Mouse (Mus musculus): ENCODE measurements around the gene Sp6. TPM values are rescaled to one million over a fixed set of nuclear protein-coding genes. Genes with fewer than 3 reads are reported as not detected.
A peak's percentile ranks its signal among the peaks of the same experiment; 100 is the strongest.

The Sp6 gene
- polyA plus RNA-seq, 1 experiment from 2014 or later: not detected

DNA sequence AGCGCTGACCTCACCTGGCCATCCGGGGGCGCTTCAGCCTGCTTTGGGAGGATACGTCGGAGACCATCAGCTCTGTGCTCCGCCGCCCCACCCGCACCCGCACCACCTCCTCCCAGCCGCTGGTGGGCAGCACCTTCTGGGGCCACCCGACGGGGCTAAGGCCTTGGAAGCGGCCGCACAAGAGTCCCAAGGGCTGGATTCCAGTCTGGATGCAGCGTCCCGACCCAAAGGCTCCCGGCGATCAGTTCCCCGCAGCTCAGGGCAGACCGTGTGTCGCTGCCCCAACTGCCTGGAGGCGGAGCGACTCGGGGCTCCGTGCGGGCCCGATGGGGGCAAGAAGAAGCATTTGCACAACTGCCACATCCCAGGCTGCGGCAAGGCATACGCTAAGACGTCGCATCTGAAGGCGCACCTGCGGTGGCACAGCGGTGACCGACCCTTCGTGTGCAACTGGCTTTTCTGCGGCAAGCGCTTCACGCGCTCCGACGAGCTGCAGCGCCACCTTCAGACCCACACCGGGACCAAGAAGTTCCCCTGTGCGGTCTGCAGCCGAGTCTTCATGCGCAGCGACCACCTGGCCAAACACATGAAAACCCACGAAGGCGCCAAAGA is 8.8 kb downstream of the Sp6 start:
- no peaks in the 10 kb centered on the region for H3K9me3 ChIP-seq (ENCODE audit: control insufficient read depth, low read length)
- ATAC-seq (replicated peaks; ENCODE audit: low FRiP score, low TSS enrichment, low read depth) (peak; percentile 25; the same call in 1 of the 2 replicates), DNase-seq (ENCODE audit: low spot score) (peak; percentile 87)
- no peak overlapping the region for H3K27ac ChIP-seq (ENCODE audit: low read depth)
- H3K4me3 ChIP-seq (ENCODE audit: low read depth, low read length): peak overlapping the region; percentile 48
- no peaks in the 10 kb centered on the region for H3K36me3 ChIP-seq (ENCODE audit: control insufficient read depth, insufficient read depth, low read length)
- peaks cover 22% of the 10 kb centered on the region for H3K4me1 ChIP-seq (replicated peaks; ENCODE audit: control insufficient read depth, insufficient read depth, low read length)
- H3K4me2 ChIP-seq (ENCODE audit: low read length): peak overlapping the region; percentile 83
- H3K9ac ChIP-seq (ENCODE audit: low read length): peak overlapping the region; percentile 53
- 2% methylated on average over 50 of the region's 50 CpGs for WGBS
- peaks cover 70% of the 10 kb centered on the region for H3K27me3 ChIP-seq (replicated peaks; ENCODE audit: control insufficient read depth, insufficient read depth, low read length)

DNA sequence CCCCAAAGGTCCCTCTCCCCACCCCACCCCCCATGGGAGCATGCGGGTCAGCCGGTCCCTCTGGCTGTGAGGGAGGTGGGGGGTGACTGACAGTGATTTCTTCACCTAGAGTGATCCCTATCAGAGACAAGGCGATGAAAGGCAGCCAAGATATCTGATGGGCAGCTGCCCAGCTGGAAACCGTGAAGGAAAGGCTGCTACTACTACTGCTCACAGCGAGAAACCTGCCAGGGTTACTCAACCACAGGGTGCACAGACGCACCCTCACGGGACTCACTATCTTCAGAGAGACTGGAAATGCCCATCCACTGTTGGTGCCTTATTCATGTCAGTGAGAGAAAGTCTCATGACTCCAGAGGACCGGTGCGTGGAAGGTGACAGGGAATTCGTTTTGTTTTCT is 11.8 kb downstream of the Sp6 start:
- peaks cover 44% of the 10 kb centered on the region for H3K27me3 ChIP-seq (replicated peaks; ENCODE audit: control insufficient read depth, insufficient read depth, low read length)
- no peaks in the 10 kb centered on the region for H3K9me3 ChIP-seq (ENCODE audit: control insufficient read depth, low read length)
- no peak overlapping the region for H3K4me3 ChIP-seq (ENCODE audit: low read depth, low read length)
- H3K4me1 ChIP-seq (replicated peaks; ENCODE audit: control insufficient read depth, insufficient read depth, low read length): peaks cover 16% of the 10 kb centered on the region
- H3K36me3 ChIP-seq (ENCODE audit: control insufficient read depth, insufficient read depth, low read length): no peaks in the 10 kb centered on the region
- ATAC-seq (replicated peaks; ENCODE audit: low FRiP score, low TSS enrichment, low read depth) (no peak), DNase-seq (ENCODE audit: low spot score) (no peak)
- no peak overlapping the region for H3K27ac ChIP-seq (ENCODE audit: low read depth)
- WGBS: 51% methylated on average over 10 of the region's 10 CpGs
- H3K4me2 ChIP-seq (ENCODE audit: low read length): no peak overlapping the region
- H3K9ac ChIP-seq (ENCODE audit: low read length): no peak overlapping the region

DNA sequence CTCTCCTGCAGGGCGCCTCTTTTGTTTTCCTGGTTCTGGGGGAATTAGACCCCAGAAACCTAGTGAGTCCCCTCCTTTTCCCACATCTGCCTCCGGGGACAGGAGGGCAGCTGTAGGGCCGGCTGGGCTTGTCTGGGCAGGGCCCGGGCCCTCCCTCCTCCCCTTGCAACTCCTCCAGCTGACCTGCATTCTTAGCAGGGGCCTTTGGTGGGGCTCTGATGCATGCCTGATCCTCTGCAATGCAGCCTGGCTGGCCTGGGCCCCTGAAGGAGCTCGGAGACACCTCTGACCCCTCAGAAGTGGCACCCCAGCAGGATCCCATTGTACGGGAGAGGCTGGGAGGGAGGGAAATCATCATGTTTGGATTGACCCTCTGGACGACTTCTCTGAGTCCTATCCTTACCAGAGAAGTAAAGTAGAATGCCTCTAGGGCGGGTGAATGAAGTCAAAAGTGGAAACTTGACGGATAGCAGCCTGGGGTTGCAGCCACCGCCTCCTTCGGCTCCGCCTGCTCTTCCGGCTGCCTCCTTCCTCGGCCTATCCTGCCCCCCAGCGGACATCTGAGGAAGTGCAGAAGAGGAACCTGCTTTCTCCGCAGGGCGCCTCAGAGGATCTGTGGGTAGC is 12.6 kb downstream of the Sp6 start:
- Histone ChIP-seq H3K9ac (ENCODE audit: low read length) (peak overlapping the region; percentile 37), H3K36me3 (ENCODE audit: control insufficient read depth, insufficient read depth, low read length) (no peaks in the 10 kb centered on the region), H3K4me2 (ENCODE audit: low read length) (peak overlapping the region; percentile 56), H3K4me3 (ENCODE audit: low read depth, low read length) (peak overlapping the region; percentile 21), H3K27me3 (replicated peaks; ENCODE audit: control insufficient read depth, insufficient read depth, low read length) (peaks cover 36% of the 10 kb centered on the region), H3K27ac (ENCODE audit: low read depth) (peak overlapping the region; percentile 85), H3K4me1 (replicated peaks; ENCODE audit: control insufficient read depth, insufficient read depth, low read length) (peaks cover 24% of the 10 kb centered on the region), H3K9me3 (ENCODE audit: control insufficient read depth, low read length) (no peaks in the 10 kb centered on the region)
- peak; percentile 94 for DNase-seq (ENCODE audit: low spot score)
- 3% methylated on average over 17 of the region's 17 CpGs for WGBS
- peak; percentile 24 for ATAC-seq (replicated peaks; ENCODE audit: low FRiP score, low TSS enrichment, low read depth)

GRCm38 (mm10) chr11:97029686-97030417 is 16.7 kb downstream of the Sp6 start, which contains the start of gene Scrn2:
Scrn2 (plus strand) TSS chr11:97029938.
- peak; percentile 99 for DNase-seq (ENCODE audit: low spot score)
- H3K9ac ChIP-seq (ENCODE audit: low read length): peak within 1 kb of the TSS; percentile 69
- H3K36me3 ChIP-seq (ENCODE audit: control insufficient read depth, insufficient read depth, low read length): 0 out of 2 replicates have a peak, but pooled peaks cover 4% of the 10 kb centered on the region
- 1% methylated on average over 25 of the region's 25 CpGs for WGBS
- peaks cover 19% of the 10 kb centered on the region for H3K4me1 ChIP-seq (replicated peaks; ENCODE audit: control insufficient read depth, insufficient read depth, low read length)
- peak within 1 kb of the TSS; percentile 96 for H3K4me2 ChIP-seq (ENCODE audit: low read length)
- H3K27ac ChIP-seq (ENCODE audit: low read depth): peak within 1 kb of the TSS; percentile 59; the same call in 1 of the 2 replicates
- peak within 1 kb of the TSS; percentile 73 for H3K4me3 ChIP-seq (ENCODE audit: low read depth, low read length)
- peak; percentile 64 for ATAC-seq (replicated peaks; ENCODE audit: low FRiP score, low TSS enrichment, low read depth)
- H3K9me3 ChIP-seq (ENCODE audit: control insufficient read depth, low read length): no peaks in the 10 kb centered on the region
- no peaks in the 10 kb centered on the region for H3K27me3 ChIP-seq (replicated peaks; ENCODE audit: control insufficient read depth, insufficient read depth, low read length)

DNA sequence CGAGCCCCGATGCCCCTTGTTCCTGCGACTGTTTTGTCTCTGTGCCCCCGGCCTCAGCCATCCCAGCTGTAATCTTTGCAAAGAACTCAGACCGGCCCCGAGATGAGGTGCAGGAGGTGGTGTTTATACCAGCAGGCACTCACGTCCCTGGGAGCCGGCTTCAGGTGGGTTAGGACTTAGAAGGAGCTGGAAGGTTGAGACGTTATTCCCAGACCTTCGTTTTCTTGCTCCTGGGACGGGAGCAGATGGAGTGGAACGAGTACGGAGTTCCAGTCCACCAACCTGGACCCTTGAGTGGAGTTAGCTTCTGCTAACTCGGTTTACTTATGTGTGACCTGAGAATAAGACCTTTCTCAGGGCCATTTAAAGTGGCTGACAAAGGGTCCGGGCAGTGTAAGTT is 17.2 kb downstream of the Sp6 start:
- 0 out of 2 replicates have a peak, but pooled peaks cover 4% of the 10 kb centered on the region for H3K36me3 ChIP-seq (ENCODE audit: control insufficient read depth, insufficient read depth, low read length)
- peak overlapping the region; percentile 69 for H3K9ac ChIP-seq (ENCODE audit: low read length)
- no peaks in the 10 kb centered on the region for H3K9me3 ChIP-seq (ENCODE audit: control insufficient read depth, low read length)
- WGBS: 15% methylated on average over 15 of the region's 15 CpGs
- H3K4me1 ChIP-seq (replicated peaks; ENCODE audit: control insufficient read depth, insufficient read depth, low read length): peaks cover 18% of the 10 kb centered on the region
- DNase-seq (ENCODE audit: low spot score) (no peak), ATAC-seq (replicated peaks; ENCODE audit: low FRiP score, low TSS enrichment, low read depth) (no peak)
- peak overlapping the region; percentile 73 for H3K4me3 ChIP-seq (ENCODE audit: low read depth, low read length)
- no peaks in the 10 kb centered on the region for H3K27me3 ChIP-seq (replicated peaks; ENCODE audit: control insufficient read depth, insufficient read depth, low read length)
- H3K4me2 ChIP-seq (ENCODE audit: low read length): peak overlapping the region; percentile 96
- peak overlapping the region; percentile 59; the same call in 1 of the 2 replicates for H3K27ac ChIP-seq (ENCODE audit: low read depth)

GRCm38 (mm10) chr11:97031977-97032376 is 18.8 kb downstream of the Sp6 start:
- no peak for ATAC-seq (replicated peaks; ENCODE audit: low FRiP score, low TSS enrichment, low read depth)

GRCm38 (mm10) chr11:97032499-97032898 is 19.3 kb downstream of the Sp6 start:
- peaks cover 12% of the 10 kb centered on the region; the same call in 1 of the 2 replicates for H3K4me1 ChIP-seq (replicated peaks; ENCODE audit: control insufficient read depth, insufficient read depth, low read length)
- 96% methylated on average over 4 of the region's 4 CpGs for WGBS
- H3K4me3 ChIP-seq (ENCODE audit: low read depth, low read length): no peak overlapping the region

More at GRCm38 (mm10) chr11:97031977-97032376, 18.8 kb downstream of the Sp6 start:
- Histone ChIP-seq H3K36me3 (ENCODE audit: control insufficient read depth, insufficient read depth, low read length) (0 out of 2 replicates have a peak, but pooled peaks cover 4% of the 10 kb centered on the region), H3K27me3 (replicated peaks; ENCODE audit: control insufficient read depth, insufficient read depth, low read length) (no peaks in the 10 kb centered on the region), H3K4me2 (ENCODE audit: low read length) (no peak overlapping the region), H3K4me1 (replicated peaks; ENCODE audit: control insufficient read depth, insufficient read depth, low read length) (peaks cover 12% of the 10 kb centered on the region; the same call in 1 of the 2 replicates), H3K9me3 (ENCODE audit: control insufficient read depth, low read length) (no peaks in the 10 kb centered on the region), H3K4me3 (ENCODE audit: low read depth, low read length) (no peak overlapping the region), H3K9ac (ENCODE audit: low read length) (no peak overlapping the region), H3K27ac (ENCODE audit: low read depth) (no peak overlapping the region)
- DNase-seq (ENCODE audit: low spot score): no peak
- 84% methylated on average over 12 of the region's 12 CpGs for WGBS

DNA sequence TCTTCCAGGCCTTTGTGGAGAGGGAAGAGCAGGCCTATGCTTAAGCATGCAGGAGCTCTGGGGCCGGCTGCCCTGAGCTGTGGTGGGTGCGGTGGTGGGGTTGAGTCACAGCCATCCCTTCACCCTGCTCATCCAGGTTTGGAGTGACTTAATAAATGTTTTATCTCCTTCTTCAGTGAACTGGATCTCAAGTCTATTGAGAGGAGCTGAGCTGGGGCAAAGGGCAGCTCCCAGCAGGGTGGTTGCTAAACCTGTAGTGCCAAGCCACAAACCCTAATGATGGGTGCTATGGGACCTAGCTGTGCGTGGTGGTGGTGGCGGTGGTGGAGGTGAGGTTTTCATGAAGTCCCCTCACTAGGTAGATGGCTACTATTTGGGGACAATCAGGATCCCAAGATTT is 20.6 kb downstream of the Sp6 start:
- WGBS: 87% methylated on average over 4 of the region's 4 CpGs

More at GRCm38 (mm10) chr11:97032499-97032898, 19.3 kb downstream of the Sp6 start:
- Histone ChIP-seq H3K9ac (ENCODE audit: low read length) (no peak overlapping the region), H3K9me3 (ENCODE audit: control insufficient read depth, low read length) (no peaks in the 10 kb centered on the region), H3K36me3 (ENCODE audit: control insufficient read depth, insufficient read depth, low read length) (0 out of 2 replicates have a peak, but pooled peaks cover 4% of the 10 kb centered on the region), H3K27me3 (replicated peaks; ENCODE audit: control insufficient read depth, insufficient read depth, low read length) (no peaks in the 10 kb centered on the region), H3K4me2 (ENCODE audit: low read length) (no peak overlapping the region), H3K27ac (ENCODE audit: low read depth) (no peak overlapping the region)
- ATAC-seq (replicated peaks; ENCODE audit: low FRiP score, low TSS enrichment, low read depth) (no peak), DNase-seq (ENCODE audit: low spot score) (no peak)

More for the DNA sequence above, 20.6 kb downstream of the Sp6 start:
- H3K27ac ChIP-seq (ENCODE audit: low read depth): no peak overlapping the region
- no peak overlapping the region for H3K4me3 ChIP-seq (ENCODE audit: low read depth, low read length)
- H3K36me3 ChIP-seq (ENCODE audit: control insufficient read depth, insufficient read depth, low read length): 0 out of 2 replicates have a peak, but pooled peaks cover 4% of the 10 kb centered on the region
- DNase-seq (ENCODE audit: low spot score) (no peak), ATAC-seq (replicated peaks; ENCODE audit: low FRiP score, low TSS enrichment, low read depth) (no peak)
- no peak overlapping the region for H3K4me2 ChIP-seq (ENCODE audit: low read length)
- H3K9me3 ChIP-seq (ENCODE audit: control insufficient read depth, low read length): no peaks in the 10 kb centered on the region
- H3K9ac ChIP-seq (ENCODE audit: low read length): no peak overlapping the region
- H3K4me1 ChIP-seq (replicated peaks; ENCODE audit: control insufficient read depth, insufficient read depth, low read length): peaks cover 12% of the 10 kb centered on the region; the same call in 1 of the 2 replicates
- H3K27me3 ChIP-seq (replicated peaks; ENCODE audit: control insufficient read depth, insufficient read depth, low read length): no peaks in the 10 kb centered on the region
